Mouse (Mus musculus) liver, embryonic 16.5 days (tissue): ENCODE data around the gene Stac2. TPM values are rescaled to one million over a fixed set of nuclear protein-coding genes. Genes with fewer than 3 reads are reported as not detected.

ENCODE experiments used
- ATAC-seq: fragments of 200-750 bp; cut with Nextera tagmentation; 2 replicates; pipeline ENCODE4 v1.8.0; 2017; ENCODE audit warnings: low read depth, mild to moderate bottlenecking, moderate number of reproducible peaks, moderate library complexity
- H3K27ac ChIP-seq: fragments of 300-500 bp; sonication (generic); 2 replicates; pipeline ENCODE4 v1.5.1; 2014; ENCODE audit warnings: mild to moderate bottlenecking, low read length
- H3K27me3 ChIP-seq: fragments of 300-500 bp; sonication (generic); 2 replicates; pipeline ENCODE4 v1.6.1; 2014; ENCODE audit warnings: low read depth, low read length, mixed read lengths; ENCODE audit not compliant: control insufficient read depth, insufficient read depth
- H3K36me3 ChIP-seq: fragments of 300-500 bp; sonication (generic); 2 replicates; pipeline ENCODE4 v1.6.1; 2014; ENCODE audit warnings: mild to moderate bottlenecking; ENCODE audit not compliant: control insufficient read depth, insufficient read depth
- H3K4me1 ChIP-seq: fragments of 300-500 bp; sonication (generic); 2 replicates; pipeline ENCODE4 v1.6.1; 2014; ENCODE audit warnings: low read depth, low read length, mixed read lengths; ENCODE audit not compliant: control insufficient read depth
- H3K4me2 ChIP-seq: fragments of 300-500 bp; sonication (generic); 2 replicates; pipeline ENCODE4 v1.6.1; 2014; ENCODE audit warnings: low read depth, low read length, mixed read lengths
- H3K4me3 ChIP-seq: fragments of 300-500 bp; sonication (generic); 2 replicates; pipeline ENCODE4 v1.5.1; 2014; ENCODE audit warnings: low read depth, mild to moderate bottlenecking, low read length
- H3K9ac ChIP-seq: fragments of 300-500 bp; sonication (generic); 2 replicates; pipeline ENCODE4 v1.6.1; 2014; ENCODE audit warnings: low read depth, low read length
- H3K9me3 ChIP-seq: fragments of 300-500 bp; sonication (generic); replicated peaks from 2 replicates; pipeline ENCODE4 v1.6.1; 2016; ENCODE audit warnings: low read length; ENCODE audit not compliant: control insufficient read depth
- WGBS: fragments of 180-500 bp; shearing (Covaris S2); extraction: QIAGEN DNeasy Blood & Tissue Kit; methylation state at CpG from one replicate; pipeline ENCODE4 v1.1.7; 2014; ENCODE audit not compliant: insufficient replicate concordance; 5-methylcytosine and 5-hydroxymethylcytosine counted together
- polyA plus RNA-seq: library from polyadenylated mRNA; unstranded; fragments of >200 nt; fragmentation: Nextera tagmentation; extraction: Ambion mirVana; gene quantifications from 2 replicates; pipeline ENCODE4 v1.2.1, GENCODE M21; 2015

Gene Stac2
- polyA plus RNA-seq, 1 experiment from 2014 or later = 0.05 TPM

DNA sequence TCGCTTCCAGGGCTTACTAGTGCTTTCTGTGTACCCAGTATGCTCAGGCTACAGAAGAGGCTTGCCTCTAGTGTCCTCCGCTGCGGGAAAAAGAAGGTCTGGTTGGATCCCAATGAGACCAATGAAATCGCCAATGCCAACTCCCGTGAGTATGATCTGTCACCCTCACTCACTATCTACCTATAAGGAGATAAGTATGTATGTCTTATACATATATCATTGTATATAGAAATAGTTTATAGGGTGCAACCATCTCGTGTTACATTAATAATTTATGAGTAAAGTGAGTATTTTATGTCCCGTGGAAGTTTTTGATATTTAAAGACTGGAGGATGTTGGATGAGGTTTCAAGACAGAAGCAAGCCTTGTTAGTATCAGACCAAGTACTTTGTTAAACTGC lies 25.5 kb downstream of the Stac2 start:
- Histone ChIP-seq H3K36me3 (peaks cover 27% of the 10 kb centered on the region), H3K9ac (peak overlapping the region; percentile 97), H3K4me1 (peaks cover 10% of the 10 kb centered on the region), H3K4me2 (peak overlapping the region; percentile 94), H3K27me3 (peaks cover 1% of the 10 kb centered on the region; the same call in 1 of the 2 replicates), H3K9me3 (no peaks in the 10 kb centered on the region), H3K27ac (peak overlapping the region; percentile 80; the same call in 1 of the 2 replicates), H3K4me3 (peak overlapping the region; percentile 98)
- no peak for ATAC-seq
- WGBS = 7% methylated on average over 7 of the region's 7 CpGs

DNA sequence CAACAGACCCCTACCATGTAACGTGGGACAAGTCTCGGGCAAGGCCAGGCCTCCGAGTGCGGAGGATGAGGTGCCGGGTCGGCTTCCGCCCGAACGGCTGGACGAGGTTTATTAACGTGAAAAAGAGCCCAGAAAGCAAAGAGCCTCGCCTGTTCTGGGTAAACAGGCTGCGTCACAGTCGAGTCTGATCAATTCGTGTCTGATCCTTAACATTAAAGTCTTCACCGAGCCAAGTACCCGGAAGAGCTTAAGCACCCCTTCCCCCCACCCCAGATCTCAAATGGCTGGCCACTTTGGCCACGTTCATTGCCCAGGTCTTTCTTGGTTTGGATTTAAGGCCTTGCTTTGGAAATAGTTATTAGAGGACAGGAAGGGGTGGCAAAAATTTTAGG lies 26.0 kb downstream of the Stac2 start:
- WGBS = under 1% methylated on average over 18 of the region's 18 CpGs
- peak overlapping the region; percentile 94 for H3K4me2 ChIP-seq
- H3K9ac ChIP-seq = peak overlapping the region; percentile 97
- no peaks in the 10 kb centered on the region for H3K9me3 ChIP-seq
- peak overlapping the region; percentile 98 for H3K4me3 ChIP-seq
- ATAC-seq = no peak
- H3K27ac ChIP-seq = peak overlapping the region; percentile 80
- peaks cover 13% of the 10 kb centered on the region for H3K4me1 ChIP-seq
- H3K36me3 ChIP-seq = peaks cover 27% of the 10 kb centered on the region
- peaks cover 6% of the 10 kb centered on the region for H3K27me3 ChIP-seq

DNA sequence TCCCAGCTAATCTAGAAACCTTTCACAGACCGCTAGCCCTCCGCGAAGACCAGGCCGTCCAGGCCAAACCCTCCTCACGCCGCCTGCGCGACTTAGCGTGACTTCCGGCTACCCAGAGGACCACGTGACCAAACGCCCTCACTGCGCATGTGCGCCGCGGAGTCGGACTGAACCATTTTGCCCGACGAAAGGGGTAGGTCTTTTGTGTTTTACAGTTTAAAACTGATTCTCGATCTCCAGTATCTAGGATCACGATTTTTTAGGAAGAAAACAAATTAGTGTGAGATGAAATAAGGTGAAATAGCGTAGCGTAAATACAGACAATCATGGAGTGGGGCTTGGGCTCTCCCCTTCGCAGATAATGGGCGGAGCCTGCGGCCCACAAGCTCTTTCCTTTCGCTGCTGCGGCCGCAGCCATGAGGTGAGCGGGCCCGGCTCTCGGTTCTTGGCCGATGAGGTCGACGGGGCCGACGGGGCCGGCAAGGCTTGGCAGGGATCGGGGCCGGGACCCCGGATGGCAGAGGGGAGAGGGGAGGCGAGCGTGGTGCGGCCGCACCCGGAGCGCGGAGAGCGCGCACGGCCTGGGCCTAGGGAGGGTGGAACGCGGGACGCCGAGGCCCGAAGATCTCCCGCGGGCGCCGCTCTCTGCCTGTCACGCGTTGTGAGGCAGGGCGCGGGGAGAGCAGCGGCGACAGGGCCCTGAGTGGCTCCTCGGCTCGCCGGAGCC lies 26.5 kb downstream of the Stac2 start, which contains the start of gene Rpl19:
Gene Rpl19 (plus strand): TSS at position 141 of the 727 bp plus-strand sequence.
- ATAC-seq = peak; percentile 81
- H3K27me3 ChIP-seq = peaks cover 12% of the 10 kb centered on the region
- peak within 1 kb of the TSS; percentile 97 for H3K9ac ChIP-seq
- peak within 1 kb of the TSS; percentile 80 for H3K27ac ChIP-seq
- under 1% methylated on average over 68 of the region's 69 CpGs for WGBS
- H3K4me3 ChIP-seq = peak within 1 kb of the TSS; percentile 98
- H3K36me3 ChIP-seq = peaks cover 27% of the 10 kb centered on the region
- peaks cover 18% of the 10 kb centered on the region for H3K4me1 ChIP-seq
- no peaks in the 10 kb centered on the region for H3K9me3 ChIP-seq
- peak within 1 kb of the TSS; percentile 94 for H3K4me2 ChIP-seq

DNA sequence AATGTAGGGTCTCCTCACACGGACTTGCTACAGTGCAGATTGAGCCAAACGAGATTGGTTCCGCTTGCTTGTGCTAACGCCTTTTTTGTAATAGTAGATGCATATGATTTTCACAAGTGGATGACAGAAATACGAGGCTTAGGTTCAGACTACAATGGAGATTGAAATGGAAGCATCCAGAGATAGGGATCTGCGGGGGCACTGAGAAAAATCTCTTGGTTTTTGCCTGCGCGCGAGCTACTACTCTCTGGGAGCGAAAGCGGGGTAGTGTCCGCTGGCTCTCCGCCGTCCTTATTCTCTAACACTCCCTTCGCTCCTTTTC lies 27.1 kb downstream of the Stac2 start:
- 9% methylated on average over 15 of the region's 15 CpGs for WGBS

DNA sequence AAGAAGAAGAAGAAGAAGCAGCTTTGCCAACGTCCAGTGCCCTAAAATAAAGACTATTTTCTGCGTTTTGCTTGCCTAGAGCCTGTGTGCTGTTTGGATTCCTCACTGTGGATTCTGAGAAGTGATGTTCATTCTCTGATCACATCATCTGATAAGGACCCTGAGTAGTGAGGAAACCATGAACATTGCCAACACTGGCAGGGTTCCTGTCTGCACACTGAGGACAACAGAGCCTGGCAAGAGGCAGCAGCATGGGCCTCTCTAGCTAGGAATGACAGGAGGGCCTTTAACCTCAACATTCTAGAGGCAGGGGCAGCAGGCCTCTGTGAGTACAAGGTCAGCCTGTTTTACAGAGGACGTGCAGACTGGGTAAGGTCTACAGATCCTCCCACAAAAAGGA lies 28.7 kb downstream of the Stac2 start:
- H3K4me2 ChIP-seq = no peak overlapping the region
- no peak for ATAC-seq
- H3K27ac ChIP-seq = no peak overlapping the region
- H3K27me3 ChIP-seq = peaks cover 21% of the 10 kb centered on the region
- peaks cover 21% of the 10 kb centered on the region for H3K4me1 ChIP-seq
- H3K9ac ChIP-seq = no peak overlapping the region
- peaks cover 11% of the 10 kb centered on the region for H3K36me3 ChIP-seq
- WGBS = 53% methylated on average over 3 of the region's 3 CpGs
- H3K9me3 ChIP-seq = no peaks in the 10 kb centered on the region
- no peak overlapping the region for H3K4me3 ChIP-seq

More for the DNA sequence above, 27.1 kb downstream of the Stac2 start:
- H3K9ac ChIP-seq = peak overlapping the region; percentile 97
- H3K4me3 ChIP-seq = peak overlapping the region; percentile 98
- no peaks in the 10 kb centered on the region for H3K9me3 ChIP-seq
- peaks cover 17% of the 10 kb centered on the region for H3K27me3 ChIP-seq
- peak overlapping the region; percentile 94 for H3K4me2 ChIP-seq
- ATAC-seq = no peak
- H3K36me3 ChIP-seq = peaks cover 27% of the 10 kb centered on the region
- peaks cover 21% of the 10 kb centered on the region for H3K4me1 ChIP-seq
- peak overlapping the region; percentile 80 for H3K27ac ChIP-seq

DNA sequence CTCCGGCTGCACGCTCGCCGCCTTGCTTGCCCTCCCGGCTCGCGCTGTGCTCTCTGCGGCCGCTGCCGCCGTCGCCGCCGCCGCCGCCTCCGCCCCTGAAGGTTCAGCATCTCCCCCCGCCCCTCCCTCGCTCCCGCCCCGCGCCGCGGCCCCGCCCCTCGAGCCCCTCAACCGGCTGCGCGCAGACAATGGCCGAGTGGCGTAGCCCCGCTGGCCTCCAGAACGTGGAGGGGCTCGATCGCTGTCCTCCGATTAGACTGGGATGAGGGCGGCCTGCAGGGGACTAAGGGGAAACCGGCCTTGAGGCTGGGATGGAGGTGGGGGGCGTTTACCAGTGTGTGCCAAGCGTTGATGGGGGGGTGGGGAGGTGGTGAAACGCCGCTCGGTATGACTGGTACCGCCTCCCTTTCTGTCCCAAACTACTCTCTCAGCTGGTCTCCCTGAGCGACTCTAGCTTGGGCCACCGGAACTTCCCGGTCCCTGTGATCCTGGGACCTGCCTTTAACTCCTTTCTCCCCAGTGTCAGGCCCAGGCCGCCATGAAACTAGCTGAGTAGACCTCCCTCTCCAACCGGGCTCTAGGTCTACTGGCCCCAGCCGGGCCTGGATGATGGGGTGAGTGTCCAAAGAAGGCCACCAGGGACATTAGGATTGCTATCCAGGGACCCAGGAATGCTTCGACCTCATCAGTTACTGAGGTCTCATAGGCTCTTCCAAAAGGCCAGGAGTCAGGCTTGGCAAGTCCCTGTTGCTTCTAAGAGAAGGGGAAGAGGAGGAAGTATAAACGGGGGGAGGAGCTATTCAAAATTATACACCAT lies 30.5 kb downstream of the Stac2 start, which contains the start of gene Cacnb1:
Gene Cacnb1 (minus strand): TSS at position 480 of the 817 bp plus-strand sequence.
- H3K9ac ChIP-seq = peak within 1 kb of the TSS; percentile 59
- H3K4me1 ChIP-seq = peaks cover 21% of the 10 kb centered on the region
- H3K27me3 ChIP-seq = peaks cover 21% of the 10 kb centered on the region
- H3K4me3 ChIP-seq = peak within 1 kb of the TSS; percentile 65
- H3K4me2 ChIP-seq = peak within 1 kb of the TSS; percentile 80
- 0 out of 2 replicates have a peak within 1 kb of the TSS, but pooled peaks have one; percentile 17 for H3K27ac ChIP-seq
- WGBS = 1% methylated on average over 29 of the region's 52 CpGs
- no peaks in the 10 kb centered on the region for H3K36me3 ChIP-seq
- ATAC-seq = peak; percentile 5; the same call in 1 of the 2 replicates
- no peaks in the 10 kb centered on the region for H3K9me3 ChIP-seq

DNA sequence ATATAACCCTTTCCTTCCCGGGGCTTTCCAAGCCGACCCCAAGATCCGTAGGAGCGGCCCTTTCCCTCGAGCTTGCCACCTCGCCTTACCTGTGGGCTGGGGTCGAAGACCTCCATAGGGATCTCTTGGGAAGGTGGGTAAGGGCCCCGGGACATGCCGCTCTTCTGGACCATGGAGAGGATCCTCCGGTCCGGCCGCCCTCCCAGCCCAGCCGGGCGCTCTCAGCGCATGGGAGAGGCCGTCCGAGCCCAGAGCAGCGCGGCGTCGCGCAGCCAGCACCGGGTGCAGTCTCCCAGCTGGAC lies 31.1 kb downstream of the Stac2 start:
- WGBS = 0% methylated on average over 20 of the region's 23 CpGs
- no peak overlapping the region for H3K27ac ChIP-seq

DNA sequence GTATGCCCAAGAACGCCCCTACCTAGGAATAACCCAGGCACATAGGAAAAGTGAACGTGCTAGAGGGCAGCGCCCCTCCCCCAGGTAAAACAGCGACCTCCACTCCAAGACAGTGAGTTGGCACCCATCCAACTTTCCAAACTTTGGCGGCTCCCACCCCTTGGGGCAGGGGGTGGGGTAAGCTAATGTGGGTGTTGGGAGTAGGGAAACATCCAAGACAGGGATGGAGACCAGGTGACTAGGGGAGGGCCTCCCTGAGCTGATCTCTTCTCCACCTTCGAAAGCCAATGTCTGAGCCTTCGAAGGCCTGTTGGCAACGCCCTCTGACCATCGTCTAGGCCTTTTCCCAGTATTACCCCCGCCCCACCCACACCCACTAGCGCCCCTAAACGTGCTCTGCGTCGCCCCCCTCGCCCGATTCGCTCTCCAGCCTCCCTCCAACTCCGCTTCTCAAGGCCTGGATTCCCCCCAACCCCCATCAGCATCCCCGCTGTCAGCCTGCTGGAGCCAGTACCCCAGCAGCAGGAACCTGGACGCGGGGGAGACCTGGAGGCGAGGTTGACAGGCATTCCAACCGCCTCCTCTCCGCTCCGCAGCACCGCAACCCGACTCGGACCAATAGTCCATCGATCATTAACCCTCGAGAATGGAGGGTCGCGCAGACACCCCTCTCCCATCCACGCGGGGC lies 31.6 kb downstream of the Stac2 start:
- Histone ChIP-seq H3K4me2 (peak overlapping the region; percentile 80), H3K27me3 (peaks cover 21% of the 10 kb centered on the region), H3K9me3 (no peaks in the 10 kb centered on the region), H3K9ac (peak overlapping the region; percentile 59), H3K4me3 (peak overlapping the region; percentile 65), H3K36me3 (no peaks in the 10 kb centered on the region), H3K4me1 (peaks cover 18% of the 10 kb centered on the region), H3K27ac (no peak overlapping the region)
- 8% methylated on average over 34 of the region's 34 CpGs for WGBS
- no peak for ATAC-seq

More for the DNA sequence above, 31.1 kb downstream of the Stac2 start:
- Histone ChIP-seq H3K4me2 (peak overlapping the region; percentile 80), H3K4me1 (peaks cover 18% of the 10 kb centered on the region), H3K36me3 (no peaks in the 10 kb centered on the region), H3K9me3 (no peaks in the 10 kb centered on the region), H3K4me3 (peak overlapping the region; percentile 65), H3K9ac (peak overlapping the region; percentile 59), H3K27me3 (peaks cover 21% of the 10 kb centered on the region)
- ATAC-seq = no peak
